Mouse (Mus musculus) adrenal gland, adult 2 months (tissue): ENCODE measurements at regions not wholly inside any gene's neighbourhood (a gene's known extent, or its start where the extent isn't known, plus 50 kb on each side); places are given as distances from the start of the nearest gene placed in this dataset.

Experiments
- DNase-seq: peaks from one replicate; pipeline ENCODE4 v3.0.0; 2021

GRCm38 (mm10) chr17:75894934-75895333 lies 343.2 kb upstream of the Fam98a start:
- no peak for DNase-seq

GRCm38 (mm10) chr17:75893559-75893958 lies 341.8 kb upstream of the Fam98a start:
- no peak for DNase-seq

- DNase-seq: no peak
These were observed 340.4 kb upstream of the Fam98a start for GRCm38 (mm10) chr17:75892156-75892555.

- no peak for DNase-seq
These were observed 339.8 kb upstream of the Fam98a start for GRCm38 (mm10) chr17:75891564-75891963.

GRCm38 (mm10) chr17:75877848-75878247 lies 326.1 kb upstream of the Fam98a start:
- no peak for DNase-seq

GRCm38 (mm10) chr17:75876895-75877294 lies 325.1 kb upstream of the Fam98a start:
- no peak for DNase-seq

GRCm38 (mm10) chr17:75874535-75874934 lies 322.8 kb upstream of the Fam98a start:
- peak; percentile 41 for DNase-seq

GRCm38 (mm10) chr17:75870492-75870891 lies 318.7 kb upstream of the Fam98a start:
- no peak for DNase-seq

GRCm38 (mm10) chr17:75857015-75857414 lies 305.3 kb upstream of the Fam98a start:
- DNase-seq: no peak

GRCm38 (mm10) chr17:75815997-75816626 lies 264.4 kb upstream of the Fam98a start:
- no peak for DNase-seq

- no peak for DNase-seq
These were observed 260.4 kb upstream of the Fam98a start for GRCm38 (mm10) chr17:75812163-75812562.

GRCm38 (mm10) chr17:75808524-75809326 lies 257.0 kb upstream of the Fam98a start:
- DNase-seq: no peak

- DNase-seq: no peak
These were observed 256.3 kb upstream of the Fam98a start for GRCm38 (mm10) chr17:75808025-75808424.

- DNase-seq: no peak
These were observed 252.6 kb upstream of the Fam98a start for GRCm38 (mm10) chr17:75804358-75804757.

- no peak for DNase-seq
These were observed 244.6 kb upstream of the Fam98a start for GRCm38 (mm10) chr17:75796380-75796779.

- DNase-seq: no peak
These were observed 244.0 kb upstream of the Fam98a start for GRCm38 (mm10) chr17:75795772-75796171.

GRCm38 (mm10) chr17:75779770-75780169 lies 228.0 kb upstream of the Fam98a start:
- no peak for DNase-seq

- DNase-seq: no peak
These were observed 224.9 kb upstream of the Fam98a start for GRCm38 (mm10) chr17:75776611-75777010.

- DNase-seq: no peak
These were observed 223.8 kb upstream of the Fam98a start for GRCm38 (mm10) chr17:75775518-75775917.

- no peak for DNase-seq
These were observed 221.1 kb upstream of the Fam98a start for GRCm38 (mm10) chr17:75772861-75773260.

GRCm38 (mm10) chr17:75768654-75769053 lies 216.9 kb upstream of the Fam98a start:
- no peak for DNase-seq

GRCm38 (mm10) chr17:75763391-75763790 lies 211.6 kb upstream of the Fam98a start:
- DNase-seq: no peak

- DNase-seq: no peak
These were observed 204.7 kb upstream of the Fam98a start for GRCm38 (mm10) chr17:75756487-75756886.

- no peak for DNase-seq
These were observed 164.7 kb upstream of the Fam98a start for GRCm38 (mm10) chr17:75716458-75716857.
